Mouse (Mus musculus) kidney, adult 2 months (tissue): Measurements from ENCODE around the gene Hist2h2aa1.
A peak's percentile ranks its signal among the peaks of the same experiment; 100 is the strongest.
"Not testable (repeated sequence)": the region's sequence is repeated elsewhere in the genome, so short reads cannot be mapped to it uniquely, and the experiment has no call there.

Experiments used
- CTCF ChIP-seq: fragments of 200-500 bp; conservative IDR thresholded peaks from 2 replicates; pipeline ENCODE4 v1.5.1; 2011; ENCODE audit warnings: low read depth, mild to moderate bottlenecking, control low read depth, low read length, moderate library complexity, mixed read lengths; ENCODE audit not compliant: insufficient read depth, insufficient read length
- POLR2A ChIP-seq: fragments of 200-500 bp; IDR thresholded peaks from one replicate; pipeline ENCODE4 v1.6.1; 2011; ENCODE audit warnings: low read depth, low read length, control low read depth

- not testable (repeated sequence) for TF ChIP-seq POLR2A
- TF ChIP-seq CTCF: peak; percentile 64
These were observed 42.0 kb downstream of the Hist2h2aa1 start for GRCm38 (mm10) chr3:96287334-96287733.
